Mouse (Mus musculus) small intestine, adult 2 months (tissue): ENCODE data around the gene Muc13.

Source experiments
- CTCF ChIP-seq: fragments of 200-500 bp; IDR thresholded peaks from 2 replicates; pipeline ENCODE4 v1.5.1; 2012; ENCODE audit warnings: low read depth, mild to moderate bottlenecking, control low read depth, inconsistent platforms, low read length, moderate library complexity, mixed read lengths; ENCODE audit not compliant: insufficient replicate concordance, insufficient read length; ENCODE audit errors: extremely low read depth
- POLR2A ChIP-seq: fragments of 200-500 bp; IDR thresholded peaks from 2 replicates; pipeline ENCODE4 v1.6.1; 2012; ENCODE audit warnings: low read depth, mild to moderate bottlenecking, control low read depth, inconsistent platforms, low read length, moderate library complexity

GRCm38 (mm10) chr16:33768491-33769278 is 25.2 kb upstream of the Muc13 start:
- no peak for TF ChIP-seq POLR2A
- no peak for TF ChIP-seq CTCF
